Mouse (Mus musculus) midbrain, embryonic 12.5 days (tissue): ENCODE measurements around the gene Tctex1d4. TPM values are rescaled to one million over a fixed set of nuclear protein-coding genes. Genes with fewer than 3 reads are reported as not detected.

Source experiments
- ATAC-seq: fragments of 200-750 bp; cut with Nextera tagmentation; 2 replicates; pipeline ENCODE4 v1.8.0; 2017; ENCODE audit warnings: low read depth, moderate TSS enrichment, moderate library complexity; ENCODE audit not compliant: low FRiP score
- H3K27ac ChIP-seq: fragments of 300-500 bp; sonication (generic); replicated peaks from 2 replicates; pipeline ENCODE4 v1.5.1; 2016; ENCODE audit warnings: mild to moderate bottlenecking
- H3K27me3 ChIP-seq: fragments of 300-500 bp; sonication (generic); 2 replicates; pipeline ENCODE4 v1.6.1; 2016; ENCODE audit warnings: mild to moderate bottlenecking
- H3K36me3 ChIP-seq: fragments of 300-500 bp; sonication (generic); 2 replicates; pipeline ENCODE4 v1.6.1; 2016
- H3K4me1 ChIP-seq: fragments of 300-500 bp; sonication (generic); 2 replicates; pipeline ENCODE4 v1.6.1; 2016
- H3K4me2 ChIP-seq: fragments of 300-500 bp; sonication (generic); replicated peaks from 2 replicates; pipeline ENCODE4 v1.6.1; 2016; ENCODE audit warnings: mild to moderate bottlenecking, moderate library complexity
- H3K4me3 ChIP-seq: fragments of 300-500 bp; sonication (generic); 2 replicates; pipeline ENCODE4 v1.5.1; 2016; ENCODE audit warnings: mild to moderate bottlenecking
- H3K9ac ChIP-seq: fragments of 300-500 bp; sonication (generic); replicated peaks from 2 replicates; pipeline ENCODE4 v1.6.1; 2016; ENCODE audit warnings: mild to moderate bottlenecking, moderate library complexity
- H3K9me3 ChIP-seq: fragments of 300-500 bp; sonication (generic); 2 replicates; pipeline ENCODE4 v1.6.1; 2016; ENCODE audit warnings: mild to moderate bottlenecking
- WGBS: fragments of 180-500 bp; shearing (Covaris S2); methylation state at CpG from one replicate; pipeline ENCODE4 v1.1.7; 2016; 5-methylcytosine and 5-hydroxymethylcytosine counted together
- polyA plus RNA-seq: library from polyadenylated mRNA; unstranded; fragments of >200 nt; fragmentation: Nextera tagmentation; extraction: Ambion mirVana; gene quantifications from 2 replicates; pipeline ENCODE4 v1.2.1, GENCODE M21; 2016

The Tctex1d4 gene
- polyA plus RNA-seq, 1 experiment from 2014 or later, result not detected

DNA sequence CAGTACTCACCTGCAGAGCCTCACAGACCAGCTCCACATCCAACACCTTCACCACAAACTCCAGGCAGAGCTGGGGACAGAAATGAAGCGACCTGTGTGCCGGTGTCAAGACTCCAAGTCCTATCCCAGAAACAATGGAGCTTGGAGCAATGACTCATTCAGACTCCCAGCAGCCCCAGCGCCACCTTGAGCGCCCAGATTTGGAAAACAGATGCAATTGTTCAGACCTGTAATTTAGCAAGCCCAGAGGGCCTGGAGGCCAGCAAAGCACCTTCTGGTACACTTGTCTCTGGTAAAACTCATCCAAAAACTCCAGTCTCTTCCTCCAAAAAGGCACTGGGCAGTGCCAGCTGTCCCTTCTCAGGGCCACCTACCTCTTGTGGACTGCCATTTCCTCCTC lies 4.4 kb upstream of the Tctex1d4 start:
- no peak overlapping the region for H3K4me2 ChIP-seq
- no peaks in the 10 kb centered on the region for H3K27me3 ChIP-seq
- H3K9ac ChIP-seq, result no peak overlapping the region
- 0 out of 2 replicates have a peak, but pooled peaks cover 2% of the 10 kb centered on the region for H3K36me3 ChIP-seq
- no peaks in the 10 kb centered on the region for H3K9me3 ChIP-seq
- 82% methylated on average over 4 of the region's 4 CpGs for WGBS
- no peak for ATAC-seq
- peaks cover 36% of the 10 kb centered on the region for H3K4me1 ChIP-seq
- H3K27ac ChIP-seq, result no peak overlapping the region
- H3K4me3 ChIP-seq, result no peak overlapping the region

- ATAC-seq, result no peak
- Histone ChIP-seq H3K27me3 (0 out of 2 replicates have a peak, but pooled peaks cover 6% of the 10 kb centered on the region), H3K4me3 (no peak overlapping the region), H3K4me2 (no peak overlapping the region), H3K4me1 (peaks cover 36% of the 10 kb centered on the region), H3K9me3 (no peaks in the 10 kb centered on the region), H3K36me3 (peaks cover 12% of the 10 kb centered on the region), H3K27ac (no peak overlapping the region), H3K9ac (no peak overlapping the region)
- WGBS, result 91% methylated on average over 7 of the region's 9 CpGs
These were observed 2.9 kb upstream of the Tctex1d4 start for GRCm38 (mm10) chr4:117123546-117124217.

- Histone ChIP-seq H3K27ac (no peak overlapping the region), H3K9ac (no peak overlapping the region), H3K4me3 (no peak overlapping the region), H3K4me2 (no peak overlapping the region), H3K36me3 (peaks cover 17% of the 10 kb centered on the region), H3K27me3 (0 out of 2 replicates have a peak, but pooled peaks cover 6% of the 10 kb centered on the region), H3K4me1 (peaks cover 36% of the 10 kb centered on the region), H3K9me3 (no peaks in the 10 kb centered on the region)
- ATAC-seq, result no peak
- 98% methylated on average over 3 of the region's 3 CpGs for WGBS
These were observed 2.4 kb upstream of the Tctex1d4 start for GRCm38 (mm10) chr4:117124218-117124517.

DNA sequence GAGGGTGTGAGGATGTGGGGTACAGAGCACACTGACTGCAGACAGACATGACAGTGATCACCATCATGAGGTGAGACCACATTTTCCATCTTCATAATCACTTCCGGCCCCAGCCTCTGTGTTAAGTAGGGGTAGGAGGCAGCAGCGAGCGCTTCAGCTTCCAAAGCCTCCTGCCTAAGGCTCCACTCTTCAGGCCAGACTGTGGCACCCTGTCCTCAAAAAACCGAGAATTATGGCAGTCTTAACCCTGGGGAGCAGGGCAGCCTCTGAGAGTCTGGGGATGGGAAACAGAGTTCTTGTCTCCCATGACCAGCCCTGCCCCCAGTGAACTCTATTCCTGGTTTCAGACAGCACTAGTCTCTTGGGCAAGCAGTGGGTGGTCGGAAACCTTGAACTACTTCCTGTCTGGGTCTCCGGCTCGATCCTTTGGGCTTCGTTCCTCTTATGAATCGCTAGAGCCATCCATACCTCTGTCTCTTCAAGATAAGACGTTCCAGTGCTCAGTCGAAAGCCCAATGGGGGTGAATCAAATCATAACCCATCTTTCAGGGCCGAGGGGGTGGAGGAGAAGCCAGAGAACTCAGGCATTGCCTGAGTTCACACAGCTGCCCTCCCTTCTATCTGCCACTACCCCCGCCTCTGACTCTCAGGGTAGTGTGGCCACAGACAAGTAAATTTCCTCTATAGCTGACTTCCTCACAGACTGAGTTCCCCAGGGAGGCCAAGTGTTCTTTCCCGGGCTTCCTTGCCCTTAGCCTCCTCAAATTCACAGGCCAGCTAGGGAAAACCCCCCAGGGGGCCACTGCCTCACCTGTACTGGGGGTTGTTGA lies 1.9 kb upstream of the Tctex1d4 start:
- H3K4me1 ChIP-seq, result peaks cover 34% of the 10 kb centered on the region
- ATAC-seq, result no peak
- H3K4me3 ChIP-seq, result no peak overlapping the region
- H3K9ac ChIP-seq, result peak overlapping the region; percentile 55
- 67% methylated on average over 14 of the region's 14 CpGs for WGBS
- H3K27ac ChIP-seq, result peak overlapping the region; percentile 78
- H3K27me3 ChIP-seq, result 0 out of 2 replicates have a peak, but pooled peaks cover 6% of the 10 kb centered on the region
- H3K36me3 ChIP-seq, result peaks cover 19% of the 10 kb centered on the region
- H3K9me3 ChIP-seq, result no peaks in the 10 kb centered on the region
- H3K4me2 ChIP-seq, result peak overlapping the region; percentile 30; the same call in 1 of the 2 replicates

DNA sequence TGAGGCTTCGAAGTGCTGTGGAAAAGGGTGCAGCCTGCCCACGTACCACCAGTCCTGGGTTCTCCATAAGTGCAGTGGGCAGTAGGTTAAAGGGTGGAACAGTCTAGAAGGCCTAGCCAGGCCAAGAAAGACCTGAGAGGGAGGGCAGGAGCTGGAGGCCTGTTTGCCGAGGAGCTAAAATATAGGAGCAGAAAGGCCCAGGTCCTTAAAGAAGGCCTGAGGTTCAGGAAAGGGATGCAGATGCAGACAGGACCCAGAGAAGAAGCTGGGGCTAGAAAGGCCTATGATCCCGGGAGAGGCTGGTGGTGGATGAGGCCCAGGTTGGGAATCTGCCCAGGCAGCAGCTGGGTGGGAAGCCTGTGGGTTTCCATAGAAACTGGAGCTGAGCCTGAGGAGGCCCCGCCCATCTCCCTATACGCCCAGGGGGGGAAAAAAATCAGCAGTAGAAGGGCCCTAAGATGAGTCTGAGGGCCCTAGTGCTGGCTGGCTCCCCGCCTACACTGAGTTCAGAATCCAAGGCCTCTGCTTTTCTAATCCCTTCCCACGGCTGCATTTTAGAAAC lies 1.2 kb upstream of the Tctex1d4 start, which contains the start of gene Btbd19:
Gene Btbd19, minus strand, starts transcription at position 378 of the 562 bp plus-strand sequence.
- H3K9me3 ChIP-seq, result no peaks in the 10 kb centered on the region
- H3K9ac ChIP-seq, result peak within 1 kb of the TSS; percentile 55
- peak within 1 kb of the TSS; percentile 30 for H3K4me2 ChIP-seq
- peak within 1 kb of the TSS; percentile 78 for H3K27ac ChIP-seq
- H3K27me3 ChIP-seq, result 0 out of 2 replicates have a peak, but pooled peaks cover 6% of the 10 kb centered on the region
- ATAC-seq, result 0 out of 2 replicates have a peak, but pooled peaks have one; percentile 14
- WGBS, result 29% methylated on average over 8 of the region's 8 CpGs
- H3K36me3 ChIP-seq, result peaks cover 20% of the 10 kb centered on the region
- H3K4me1 ChIP-seq, result peaks cover 36% of the 10 kb centered on the region
- no peak within 1 kb of the TSS for H3K4me3 ChIP-seq

DNA sequence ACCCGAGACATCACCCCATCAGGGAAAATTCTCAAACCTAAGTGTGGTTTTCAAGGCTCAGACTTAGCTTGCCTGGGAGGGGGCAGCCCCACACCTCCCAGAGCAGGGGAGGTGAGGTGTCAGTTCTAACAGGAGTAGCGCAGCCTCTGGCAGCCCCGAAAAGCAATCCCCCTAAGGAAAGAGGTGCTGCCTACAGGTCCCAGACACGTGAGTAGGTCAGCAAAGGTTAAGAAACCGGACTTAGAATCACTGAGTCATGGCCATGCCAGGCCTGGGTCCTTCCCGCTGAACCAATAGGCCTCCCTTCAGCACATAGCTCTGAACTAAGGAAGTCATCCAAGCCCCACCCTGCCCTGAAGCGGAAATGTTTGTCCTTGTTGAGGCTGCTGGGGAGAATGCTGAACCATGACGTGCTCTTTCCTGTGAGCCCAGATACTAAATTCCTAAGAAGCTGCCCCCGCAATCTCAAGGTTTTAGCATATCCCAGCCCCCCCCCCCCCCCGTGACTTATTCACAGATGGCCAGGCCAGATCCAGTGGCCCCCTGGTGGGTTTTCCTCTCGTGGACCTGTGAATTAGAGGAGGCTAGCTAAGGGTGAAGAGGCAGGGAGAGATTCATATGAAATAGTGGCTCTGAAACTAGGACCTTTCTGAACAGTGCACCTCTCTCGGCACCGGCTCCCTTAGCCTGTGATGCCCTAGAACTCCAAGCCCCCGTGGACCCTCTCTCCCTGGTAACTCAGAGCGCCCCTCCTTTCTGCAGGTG lies 502 bp upstream of the Tctex1d4 start:
- Histone ChIP-seq H3K4me2 (peak overlapping the region; percentile 30), H3K27me3 (peaks cover 6% of the 10 kb centered on the region; the same call in 1 of the 2 replicates), H3K27ac (peak overlapping the region; percentile 78), H3K4me3 (no peak overlapping the region), H3K36me3 (peaks cover 24% of the 10 kb centered on the region), H3K9ac (peak overlapping the region; percentile 55; the same call in 1 of the 2 replicates), H3K4me1 (peaks cover 40% of the 10 kb centered on the region), H3K9me3 (no peaks in the 10 kb centered on the region)
- no peak for ATAC-seq
- WGBS, result 43% methylated on average over 15 of the region's 15 CpGs

DNA sequence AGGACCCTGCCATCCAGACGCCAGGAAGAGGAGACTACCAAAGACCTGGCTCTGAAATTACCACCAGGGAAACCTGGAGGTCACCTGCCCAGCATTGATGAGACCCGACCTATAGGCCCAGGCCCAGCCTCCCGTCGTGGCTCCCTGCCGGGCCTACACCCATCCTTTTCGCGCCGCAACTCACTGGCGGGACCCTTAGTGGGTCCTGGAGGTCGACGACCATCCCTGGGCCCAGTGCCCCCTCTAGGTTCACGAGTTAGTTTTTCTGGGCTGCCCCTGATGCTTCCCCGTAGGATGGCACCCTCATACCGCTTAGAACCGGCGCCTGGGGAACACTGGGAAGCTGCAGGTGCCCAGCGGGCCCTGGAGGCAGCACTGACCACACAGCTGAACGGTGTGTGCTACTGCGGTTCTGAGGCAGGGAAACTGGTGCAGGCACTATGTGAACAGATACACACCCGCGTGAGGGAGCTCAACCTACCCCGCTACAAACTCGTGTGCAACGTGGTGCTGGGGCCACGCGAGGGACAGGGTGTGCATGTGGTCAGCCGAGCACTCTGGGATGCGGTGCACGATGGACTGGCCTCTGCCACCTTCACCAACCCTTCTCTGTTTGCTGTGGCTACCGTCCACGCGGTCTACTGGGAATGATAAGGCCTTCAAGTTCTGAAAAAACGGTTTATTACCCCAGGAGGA lies 1.5 kb downstream of the Tctex1d4 start:
- peaks cover 6% of the 10 kb centered on the region; the same call in 1 of the 2 replicates for H3K27me3 ChIP-seq
- WGBS, result 90% methylated on average over 33 of the region's 33 CpGs
- H3K4me2 ChIP-seq, result no peak overlapping the region
- no peak overlapping the region for H3K27ac ChIP-seq
- peaks cover 56% of the 10 kb centered on the region for H3K4me1 ChIP-seq
- peaks cover 24% of the 10 kb centered on the region for H3K36me3 ChIP-seq
- H3K9ac ChIP-seq, result no peak overlapping the region
- ATAC-seq, result no peak
- no peak overlapping the region for H3K4me3 ChIP-seq
- no peaks in the 10 kb centered on the region for H3K9me3 ChIP-seq

- no peak overlapping the region for H3K4me3 ChIP-seq
- peaks cover 24% of the 10 kb centered on the region for H3K36me3 ChIP-seq
- peaks cover 10% of the 10 kb centered on the region; the same call in 1 of the 2 replicates for H3K27me3 ChIP-seq
- H3K4me2 ChIP-seq, result peak overlapping the region; percentile 84
- WGBS, result 50% methylated on average over 6 of the region's 6 CpGs
- H3K27ac ChIP-seq, result peak overlapping the region; percentile 71
- H3K9me3 ChIP-seq, result no peaks in the 10 kb centered on the region
- H3K9ac ChIP-seq, result peak overlapping the region; percentile 78; the same call in 1 of the 2 replicates
- peaks cover 45% of the 10 kb centered on the region for H3K4me1 ChIP-seq
- no peak for ATAC-seq
These were observed 4.2 kb downstream of the Tctex1d4 start for GRCm38 (mm10) chr4:117130790-117131189.

- ATAC-seq, result no peak
- peak overlapping the region; percentile 88 for H3K4me3 ChIP-seq
- peaks cover 41% of the 10 kb centered on the region for H3K4me1 ChIP-seq
- 56% methylated on average over 6 of the region's 6 CpGs for WGBS
- peak overlapping the region; percentile 71 for H3K27ac ChIP-seq
- H3K9ac ChIP-seq, result peak overlapping the region; percentile 78; the same call in 1 of the 2 replicates
- H3K36me3 ChIP-seq, result peaks cover 24% of the 10 kb centered on the region
- peak overlapping the region; percentile 84 for H3K4me2 ChIP-seq
- peaks cover 11% of the 10 kb centered on the region; the same call in 1 of the 2 replicates for H3K27me3 ChIP-seq
- H3K9me3 ChIP-seq, result no peaks in the 10 kb centered on the region
These were observed 4.6 kb downstream of the Tctex1d4 start for GRCm38 (mm10) chr4:117131198-117131597.

DNA sequence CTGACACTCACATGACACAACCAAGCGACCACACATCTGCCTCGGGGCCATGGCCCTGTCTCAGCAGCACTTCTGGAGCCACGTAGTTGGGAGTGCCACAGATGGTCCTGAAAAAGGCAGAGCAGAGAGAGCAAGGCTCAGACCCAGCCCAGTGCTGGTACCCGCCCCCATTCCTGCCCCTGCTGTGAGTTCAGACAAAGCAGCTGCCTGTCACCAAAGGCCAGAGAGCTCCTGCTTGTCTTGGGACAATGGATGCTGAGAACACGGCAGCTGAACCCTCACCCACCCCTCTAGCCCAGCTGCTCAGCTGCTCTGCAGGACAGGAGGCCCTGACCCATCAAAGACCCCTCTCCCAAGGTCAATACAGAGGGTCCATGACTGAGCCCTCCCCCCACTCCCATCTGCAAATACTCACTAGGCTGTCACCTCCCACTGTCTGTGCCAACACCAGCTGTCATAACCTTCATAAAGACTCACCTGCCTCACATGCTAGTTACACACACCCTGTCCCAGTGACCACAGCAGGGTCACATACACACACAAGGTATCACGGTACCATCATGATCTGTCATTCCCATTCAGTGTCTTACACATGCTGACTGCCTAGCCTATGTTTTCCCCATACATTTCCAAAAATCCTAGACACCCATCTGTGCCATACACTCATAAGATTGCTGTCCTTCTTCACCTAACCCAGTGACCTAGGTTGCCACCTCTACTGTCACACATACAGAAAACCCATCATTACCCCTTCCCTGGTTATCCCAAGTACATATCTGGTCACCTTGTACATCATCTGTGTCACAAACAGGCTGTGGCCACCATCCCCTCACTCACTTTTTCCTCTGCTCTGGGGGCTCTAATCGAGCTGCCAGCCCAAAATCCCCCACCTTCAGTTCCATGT lies 5.5 kb downstream of the Tctex1d4 start:
- Histone ChIP-seq H3K4me3 (peak overlapping the region; percentile 88), H3K9ac (peak overlapping the region; percentile 78; the same call in 1 of the 2 replicates), H3K27me3 (peaks cover 11% of the 10 kb centered on the region; the same call in 1 of the 2 replicates), H3K4me1 (peaks cover 36% of the 10 kb centered on the region), H3K9me3 (no peaks in the 10 kb centered on the region), H3K27ac (peak overlapping the region; percentile 71), H3K36me3 (peaks cover 22% of the 10 kb centered on the region), H3K4me2 (peak overlapping the region; percentile 84)
- WGBS, result 3% methylated on average over 7 of the region's 7 CpGs
- ATAC-seq, result peak; percentile 76
